ENCODE assay signal across 28 mouse cellular contexts in the genomic region with DNA sequence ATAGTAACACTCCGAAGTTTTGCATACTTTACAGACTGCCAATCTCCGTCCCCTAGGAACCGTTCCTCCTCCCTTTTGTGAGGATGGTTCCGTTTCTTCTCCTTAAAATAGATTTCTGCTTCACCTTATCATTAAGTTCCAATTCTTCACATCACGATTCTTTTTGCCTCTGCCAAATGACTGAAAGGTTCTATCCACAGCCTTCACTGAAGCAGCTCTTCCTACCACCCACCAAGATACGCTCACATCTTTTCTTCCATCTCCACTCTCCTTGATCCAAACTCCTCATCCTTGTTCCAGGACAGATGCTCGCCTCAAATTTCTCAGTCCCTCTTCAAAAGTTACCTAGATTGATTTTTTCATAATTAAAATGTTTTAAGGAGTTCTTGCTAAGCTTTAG.
"Had no signal": no experiment of that assay in that cellular context is flagged by ENCODE, and none has a peak within 500 bp of the region (broad histone marks: within the 10 kb centered on the region; RNA-seq: fewer than 3 reads in every experiment).

No protein-coding gene starts in this region.

- H3K27ac ChIP-seq: gastrocnemius, adult 2 months; heart, embryonic 10.5 days; heart, embryonic 15.5 days; hindbrain, embryonic 10.5 days; hindbrain, embryonic 12.5 days; hindbrain, embryonic 14.5 days; intestine, embryonic 15.5 days; kidney, embryonic 15.5 days; kidney, postnatal 0 days; limb, embryonic 13.5 days; limb, embryonic 15.5 days; liver, embryonic 12.5 days; liver, embryonic 14.5 days had no signal

- H3K9ac ChIP-seq: heart, embryonic 12.5 days; heart, embryonic 15.5 days; hindbrain, embryonic 12.5 days; hindbrain, embryonic 14.5 days; intestine, embryonic 15.5 days; kidney, embryonic 15.5 days; limb, embryonic 13.5 days; limb, embryonic 15.5 days; liver, embryonic 12.5 days; liver, embryonic 14.5 days had no signal

- H3K27me3 ChIP-seq: heart, embryonic 12.5 days; heart, embryonic 15.5 days; hindbrain, embryonic 12.5 days; intestine, embryonic 15.5 days; kidney, embryonic 15.5 days; limb, embryonic 13.5 days; limb, embryonic 15.5 days; liver, embryonic 12.5 days had no signal

- H3K36me3 ChIP-seq: heart, embryonic 10.5 days; heart, embryonic 12.5 days; heart, embryonic 15.5 days; hindbrain, embryonic 10.5 days; hindbrain, embryonic 12.5 days; intestine, embryonic 15.5 days; kidney, embryonic 15.5 days; limb, embryonic 13.5 days; limb, embryonic 15.5 days; liver, embryonic 12.5 days had no signal

- H3K4me2 ChIP-seq: heart, embryonic 12.5 days; heart, embryonic 15.5 days; hindbrain, embryonic 12.5 days; hindbrain, embryonic 14.5 days; intestine, embryonic 15.5 days; kidney, embryonic 15.5 days; limb, embryonic 13.5 days; limb, embryonic 15.5 days; liver, embryonic 12.5 days had no signal

- DNase-seq: gastrocnemius, adult 2 months; gastrocnemius, postnatal 10 days; gastrocnemius, postnatal 25 days; heart, postnatal 10 days; heart, postnatal 4 days; kidney, adult 2 months; kidney, adult 9 months; kidney, postnatal 14 days; kidney, postnatal 36 days; layer of hippocampus, adult 9-11 months; layer of hippocampus, postnatal 36 days; left cerebral cortex, postnatal 4 days had no signal

- H3K4me3 ChIP-seq: gastrocnemius, adult 2 months; heart, embryonic 10.5 days; heart, embryonic 12.5 days; heart, embryonic 15.5 days; hindbrain, embryonic 10.5 days; hindbrain, embryonic 12.5 days; intestine, embryonic 15.5 days; kidney, embryonic 15.5 days; limb, embryonic 13.5 days; limb, embryonic 15.5 days; liver, embryonic 12.5 days had no signal

- H3K4me1 ChIP-seq: intestine, embryonic 15.5 days; kidney, embryonic 15.5 days; limb, embryonic 13.5 days; limb, embryonic 15.5 days; liver, embryonic 12.5 days had no signal

- ATAC-seq: hindbrain, embryonic 16.5 days; inflammation-experienced regulatory T-cells, adult 6 months; intestine, embryonic 15.5 days; intestine, postnatal 0 days; liver, embryonic 12.5 days had no signal

- H3K9me3 ChIP-seq: heart, embryonic 10.5 days; heart, embryonic 12.5 days; heart, embryonic 15.5 days; hindbrain, embryonic 10.5 days; hindbrain, embryonic 12.5 days; intestine, embryonic 15.5 days; kidney, embryonic 15.5 days; limb, embryonic 13.5 days; limb, embryonic 15.5 days; liver, embryonic 12.5 days had no signal
